Mouse (Mus musculus) cerebellum, adult 8-10 months (tissue): Measurements from ENCODE around the gene Tnrc6c.

Experiments
- DNase-seq: peaks from one replicate; pipeline ENCODE4 v3.0.0; 2022

The Tnrc6c gene

DNA sequence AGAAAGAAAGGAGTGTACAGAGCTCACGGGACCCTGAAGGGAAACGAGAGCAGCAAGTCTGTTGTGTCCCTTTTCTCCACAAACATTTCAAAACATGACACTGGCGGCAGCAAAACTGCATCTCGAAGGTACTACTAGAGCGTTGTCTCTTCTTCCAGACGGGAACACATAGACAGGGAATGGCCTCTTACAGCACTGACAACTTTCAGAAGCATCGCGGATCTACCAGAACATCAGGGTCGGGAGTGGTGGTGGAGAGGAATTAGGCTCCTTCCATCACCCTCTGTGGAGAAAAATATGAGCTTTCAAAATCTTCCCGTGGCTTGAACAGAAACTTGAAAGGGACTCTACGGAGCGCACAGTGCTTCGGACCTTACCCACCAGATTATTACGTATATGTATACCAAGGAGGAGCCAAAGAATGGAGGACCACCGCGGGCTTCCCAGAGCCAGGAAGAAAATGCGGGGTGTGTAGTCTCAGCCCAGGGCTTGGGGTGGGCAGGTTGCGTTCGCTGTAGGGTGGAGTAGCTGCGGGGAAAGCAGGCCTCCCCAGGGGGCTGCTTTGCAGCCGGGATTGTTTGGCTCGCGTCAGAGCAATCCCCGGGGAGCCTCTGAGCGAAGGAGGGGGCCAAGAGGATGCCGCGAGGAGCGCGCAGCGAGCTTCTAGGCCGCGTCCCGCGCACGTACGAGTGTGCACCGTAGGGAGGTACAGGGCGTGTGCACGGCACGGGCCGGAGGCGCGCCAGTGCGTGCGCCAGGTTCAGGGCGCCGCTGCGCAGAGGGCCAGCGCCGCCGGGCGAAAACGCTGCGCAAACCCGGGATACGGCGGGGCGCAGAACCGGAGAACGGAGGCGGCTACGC lies at the start of gene Tnrc6c:
TSS of gene Tnrc6c (plus strand) at position 799 of the 861 bp plus-strand sequence.
- DNase-seq = no peak

DNA sequence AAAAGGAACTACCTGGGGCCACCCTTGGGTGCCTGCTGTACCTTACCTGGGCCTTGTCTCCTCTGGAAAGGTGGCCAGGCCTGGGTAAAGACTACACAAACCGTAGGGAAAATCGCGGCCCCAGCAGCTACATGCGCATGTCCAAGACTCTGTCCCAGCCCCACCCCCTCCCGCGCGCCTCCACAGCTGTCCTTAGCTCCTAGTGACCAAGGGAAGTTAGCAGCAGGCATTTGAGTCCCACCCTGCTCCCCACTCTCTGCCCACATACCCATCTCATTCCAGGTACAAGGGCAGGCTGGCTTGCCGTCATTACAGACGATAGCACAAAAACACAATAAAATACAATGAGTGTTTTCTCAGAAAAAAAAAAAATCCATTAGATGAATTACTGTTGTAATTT lies 48.0 kb upstream of the Tnrc6c start:
- DNase-seq = no peak

DNA sequence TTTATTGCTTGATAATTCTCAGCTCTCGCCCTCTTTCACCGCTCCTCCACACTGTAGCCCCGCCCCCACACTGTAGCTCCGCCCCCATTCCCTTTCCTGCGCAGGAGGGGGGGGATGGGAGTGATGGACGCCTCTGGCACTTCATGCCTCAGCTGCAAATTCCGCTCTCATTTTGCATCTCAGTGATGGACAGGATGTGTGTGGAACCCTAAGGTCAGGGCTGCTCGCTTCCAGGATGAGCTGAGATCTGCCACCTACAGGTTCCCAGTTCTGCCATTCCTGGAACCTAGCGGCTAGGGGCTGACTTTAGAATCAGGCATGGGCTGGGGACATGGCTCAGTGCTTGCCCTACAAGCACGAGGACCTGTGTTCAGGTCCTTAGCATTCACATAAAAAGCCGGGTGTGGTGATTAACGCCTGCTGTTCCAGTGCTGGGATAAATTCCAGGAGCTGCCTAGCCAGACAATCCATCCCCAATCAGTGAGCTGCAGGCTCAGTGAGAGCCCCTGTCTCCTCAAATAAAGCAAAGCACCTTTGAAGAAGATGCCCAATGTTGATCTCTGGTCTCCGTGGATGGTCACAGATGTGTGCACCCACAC lies 47.4 kb upstream of the Tnrc6c start:
- no peak for DNase-seq

DNA sequence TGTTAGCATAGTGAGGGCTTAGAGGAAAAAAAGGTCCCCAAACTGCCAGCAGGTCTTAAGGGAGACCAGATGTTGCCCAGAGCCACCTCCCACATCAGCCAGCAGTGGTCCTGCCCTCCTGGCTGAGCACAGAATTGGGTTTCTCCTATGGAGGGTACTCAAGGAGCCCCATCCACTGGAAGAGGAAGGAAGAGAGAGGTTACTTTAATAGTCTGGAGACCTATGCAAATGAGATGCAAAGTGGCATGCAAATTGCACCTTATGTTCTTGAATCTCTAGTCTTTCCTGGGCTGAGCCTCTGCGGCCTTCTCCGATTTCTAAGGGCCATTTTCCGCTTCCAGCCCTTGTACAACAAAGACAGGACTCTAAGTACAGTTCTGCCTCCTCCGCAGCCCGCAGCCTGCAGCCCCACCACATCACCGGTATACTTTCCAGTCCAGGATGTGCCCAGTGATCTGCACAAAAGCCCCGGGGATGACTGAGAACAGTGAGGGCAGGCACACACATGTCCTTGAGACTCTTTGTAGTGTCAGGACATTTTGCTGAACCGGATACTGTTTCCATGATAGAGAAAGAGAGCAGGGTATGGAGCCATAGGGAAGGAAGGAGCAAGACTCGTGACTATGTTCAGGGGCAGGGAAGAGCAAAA lies 45.8 kb upstream of the Tnrc6c start:
- DNase-seq = no peak

DNA sequence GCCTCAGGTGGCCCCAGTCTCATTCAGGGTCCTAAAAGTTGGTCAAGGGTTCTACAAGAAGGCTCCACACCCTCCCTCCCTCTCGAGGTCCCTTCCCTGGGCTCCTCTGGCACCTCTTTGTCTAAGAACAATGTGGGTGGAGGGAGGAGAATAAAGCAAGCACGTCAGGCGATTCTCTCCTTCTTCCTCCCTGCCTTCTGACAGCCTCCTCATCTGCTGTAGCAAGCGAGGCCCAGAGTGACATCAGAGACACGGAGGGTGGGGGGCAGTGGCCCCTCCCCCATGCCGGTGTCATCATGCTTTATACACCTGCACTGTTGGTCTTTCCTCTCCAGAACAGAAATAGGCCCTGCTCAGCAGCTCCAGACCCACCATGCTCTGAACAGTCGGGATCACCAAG lies 45.1 kb upstream of the Tnrc6c start:
- no peak for DNase-seq

DNA sequence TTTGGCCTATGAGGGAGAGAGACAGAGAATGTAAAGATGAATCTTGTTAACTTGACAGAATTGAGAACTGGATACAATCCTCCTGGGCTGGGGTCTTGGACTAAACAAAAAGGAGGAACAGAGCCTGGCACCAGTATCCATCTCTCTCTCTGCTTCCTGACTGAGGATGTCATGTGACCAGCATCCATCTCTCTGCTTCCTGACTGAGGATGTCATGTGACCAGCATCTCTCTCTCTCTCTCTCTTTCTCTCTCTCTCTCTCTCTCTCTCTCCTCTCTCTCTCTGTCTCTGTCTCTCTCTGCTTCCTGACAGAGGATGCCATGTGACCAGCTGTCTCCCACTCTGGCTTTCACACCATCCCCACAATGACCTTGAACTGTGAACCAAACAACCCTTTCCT lies 43.5 kb upstream of the Tnrc6c start:
- no peak for DNase-seq

DNA sequence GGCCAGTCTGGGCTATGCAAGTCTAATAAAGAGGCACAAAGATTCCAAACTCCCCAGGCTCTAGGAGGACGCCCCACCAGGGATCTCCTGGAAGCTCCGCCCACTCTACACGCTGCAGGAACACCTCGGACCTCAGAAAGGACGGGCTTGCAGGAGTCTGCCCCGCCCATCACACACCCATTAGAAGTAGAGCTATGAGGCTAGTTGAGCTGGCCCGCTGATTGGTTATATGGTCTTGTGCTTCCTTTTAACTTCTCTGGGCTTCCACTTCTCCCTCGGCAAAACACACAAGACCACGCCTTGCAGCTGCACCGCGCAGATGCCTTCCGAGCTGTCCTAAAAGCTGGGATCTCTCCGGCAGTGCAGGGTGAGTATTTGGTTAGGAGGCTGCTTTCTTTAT lies 43.0 kb upstream of the Tnrc6c start:
- DNase-seq = no peak

DNA sequence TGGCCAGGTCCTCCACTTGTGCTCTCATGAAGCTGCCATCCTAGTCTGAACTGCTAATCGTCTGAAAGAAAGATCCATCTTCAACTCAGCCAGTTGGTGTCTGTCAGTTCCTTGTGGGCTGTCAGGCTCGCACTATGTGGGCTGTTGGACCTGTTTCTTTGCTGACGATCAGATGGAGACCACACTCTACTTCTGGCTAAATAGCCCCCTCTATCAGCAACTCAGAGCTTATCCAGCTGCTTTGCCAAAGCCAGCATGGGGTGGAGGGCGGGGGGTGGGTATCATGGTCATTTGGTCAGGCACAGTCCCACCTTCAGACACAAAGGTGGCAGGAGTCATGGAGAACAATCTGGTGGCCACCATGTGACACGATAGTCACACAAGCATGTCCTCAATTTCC lies 42.2 kb upstream of the Tnrc6c start:
- no peak for DNase-seq

DNA sequence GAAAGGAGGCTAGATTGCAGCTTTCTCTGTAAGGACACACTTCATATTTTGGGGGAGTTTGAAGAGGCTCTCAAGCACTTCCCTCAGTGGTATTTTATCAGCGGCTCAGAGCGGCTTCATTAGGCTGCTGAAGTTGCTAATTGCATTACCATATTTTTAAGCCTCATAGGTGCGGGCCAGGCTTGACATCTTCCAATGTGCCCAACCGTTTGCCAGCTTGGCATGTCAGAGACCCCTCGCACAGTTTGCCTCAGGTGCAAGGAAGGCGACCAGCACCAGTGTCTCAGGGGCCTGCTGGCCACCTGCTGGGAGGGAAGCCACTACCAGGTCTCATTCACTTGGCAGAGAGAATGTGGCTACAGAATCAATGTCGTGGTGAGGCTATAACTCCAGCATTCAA lies 41.2 kb upstream of the Tnrc6c start:
- no peak for DNase-seq

DNA sequence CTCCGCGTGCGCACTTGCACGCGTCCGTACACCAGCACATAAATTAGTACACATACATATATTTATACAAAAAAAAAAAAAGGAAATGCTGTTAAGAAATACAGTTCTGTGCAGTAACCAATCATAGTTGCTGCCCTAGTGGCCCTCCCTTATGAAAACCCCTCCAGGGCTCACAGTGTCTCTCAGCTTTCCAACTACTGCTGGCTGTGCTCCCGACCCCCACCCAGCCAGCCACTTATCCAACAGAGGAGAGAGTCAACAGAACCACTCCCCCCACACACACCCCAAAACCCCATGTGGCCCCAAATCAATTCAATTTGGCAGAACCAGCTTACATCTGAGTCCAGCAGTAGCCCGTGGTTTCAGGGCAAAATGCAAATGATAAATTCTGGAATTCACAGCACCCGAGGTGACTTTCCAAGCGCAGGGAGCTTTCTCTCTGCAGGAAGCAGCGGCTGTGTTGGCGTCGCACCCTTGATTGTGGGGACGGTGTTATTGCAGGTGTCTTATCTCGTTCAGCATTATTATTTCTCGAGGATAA lies 36.7 kb upstream of the Tnrc6c start:
- no peak for DNase-seq

DNA sequence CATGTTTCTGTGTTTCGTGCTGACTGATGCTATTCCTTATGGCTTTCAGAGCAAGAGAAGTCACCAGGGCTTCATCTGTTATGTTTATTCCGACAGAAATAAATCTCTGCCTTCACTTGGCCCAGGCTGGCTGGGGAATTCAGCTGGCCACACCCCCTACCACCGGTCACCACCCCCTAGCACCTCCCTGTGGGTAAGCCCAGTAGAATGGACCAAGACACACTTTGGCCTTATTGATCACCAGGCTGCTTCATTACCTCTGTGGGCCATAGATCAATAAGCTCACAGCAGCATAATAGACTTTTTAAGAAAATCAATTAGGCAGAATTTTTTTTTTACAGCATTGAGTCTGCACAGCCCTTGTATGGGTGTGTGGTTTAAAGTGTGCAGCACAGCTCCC lies 35.9 kb upstream of the Tnrc6c start:
- no peak for DNase-seq

DNA sequence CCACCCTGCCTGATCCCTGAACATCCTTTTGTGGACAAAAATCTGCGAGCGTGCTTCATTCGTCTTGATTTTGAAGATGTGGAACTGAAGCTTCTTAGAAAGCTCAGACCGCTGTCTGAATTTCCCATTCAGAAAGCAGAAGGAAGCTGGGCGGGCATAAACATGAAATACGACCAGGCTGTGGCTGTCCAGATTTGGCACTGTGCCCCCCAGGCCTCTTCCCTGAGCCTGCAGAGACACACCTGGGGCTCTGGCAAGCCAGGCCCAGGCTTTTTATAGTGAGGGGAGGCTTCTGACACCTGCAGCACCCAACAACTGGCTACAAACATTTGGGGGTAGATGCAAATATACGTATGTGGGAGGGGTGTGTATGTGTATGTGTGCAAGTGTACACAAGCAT lies 35.3 kb upstream of the Tnrc6c start:
- DNase-seq = no peak

DNA sequence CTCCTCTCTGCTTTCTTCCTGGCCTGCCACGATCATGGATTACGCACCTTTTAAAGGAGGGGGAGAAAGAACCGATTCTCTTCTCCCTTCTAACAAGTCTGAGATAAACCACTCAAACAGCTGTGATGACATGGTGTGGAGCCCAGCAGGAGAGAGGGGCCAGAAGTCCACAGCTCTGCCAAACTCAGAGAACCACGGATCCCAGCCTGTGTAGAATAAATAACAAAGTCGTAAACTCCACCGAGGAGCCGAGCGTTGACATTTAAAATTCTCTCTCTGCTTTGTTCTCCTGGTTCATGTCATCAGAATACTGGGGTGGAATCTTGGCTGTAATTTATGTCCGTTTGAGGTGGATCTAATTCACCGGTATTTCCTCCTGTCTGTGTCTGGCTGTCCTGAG lies 34.5 kb upstream of the Tnrc6c start:
- DNase-seq = no peak

DNA sequence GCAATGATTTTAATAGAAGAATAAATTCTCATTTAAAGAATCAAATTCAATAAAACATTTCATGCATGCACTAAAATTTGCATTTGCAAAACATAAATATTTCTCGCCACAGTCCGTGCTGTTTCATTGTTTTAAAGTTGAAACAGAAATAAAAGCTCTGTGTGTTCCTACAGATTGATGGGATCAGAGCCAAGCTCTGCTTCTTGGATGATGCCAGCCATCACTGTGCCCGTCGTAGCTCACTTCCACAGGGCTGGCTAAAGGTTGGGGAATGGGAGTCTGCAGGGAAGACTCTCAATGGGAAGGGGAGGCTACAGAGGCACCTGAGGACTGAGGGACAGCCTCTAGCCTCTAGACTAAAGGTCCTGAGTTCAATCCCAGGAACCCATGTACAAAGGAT lies 28.9 kb upstream of the Tnrc6c start:
- peak; percentile 33 for DNase-seq

DNA sequence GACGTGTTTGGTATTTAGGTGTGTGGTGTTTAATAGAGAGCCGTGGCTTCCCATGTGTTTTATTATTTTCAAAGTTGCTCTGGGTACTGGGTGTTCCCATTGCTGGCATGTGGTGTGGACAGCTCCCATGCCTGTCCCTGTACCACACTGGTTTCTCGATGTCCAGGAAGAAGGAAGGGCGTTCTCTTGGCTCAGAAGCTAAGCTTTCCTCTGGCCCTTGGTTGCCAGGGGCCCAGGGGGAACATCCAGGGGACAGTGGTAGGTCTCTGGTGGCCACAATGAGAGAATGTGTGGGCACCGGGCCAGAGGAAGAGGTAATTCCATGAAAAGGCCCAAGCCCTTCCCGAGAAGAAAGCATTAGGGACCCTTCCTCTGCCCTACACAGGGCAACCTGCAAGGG lies 27.5 kb upstream of the Tnrc6c start:
- DNase-seq = peak; percentile 54

DNA sequence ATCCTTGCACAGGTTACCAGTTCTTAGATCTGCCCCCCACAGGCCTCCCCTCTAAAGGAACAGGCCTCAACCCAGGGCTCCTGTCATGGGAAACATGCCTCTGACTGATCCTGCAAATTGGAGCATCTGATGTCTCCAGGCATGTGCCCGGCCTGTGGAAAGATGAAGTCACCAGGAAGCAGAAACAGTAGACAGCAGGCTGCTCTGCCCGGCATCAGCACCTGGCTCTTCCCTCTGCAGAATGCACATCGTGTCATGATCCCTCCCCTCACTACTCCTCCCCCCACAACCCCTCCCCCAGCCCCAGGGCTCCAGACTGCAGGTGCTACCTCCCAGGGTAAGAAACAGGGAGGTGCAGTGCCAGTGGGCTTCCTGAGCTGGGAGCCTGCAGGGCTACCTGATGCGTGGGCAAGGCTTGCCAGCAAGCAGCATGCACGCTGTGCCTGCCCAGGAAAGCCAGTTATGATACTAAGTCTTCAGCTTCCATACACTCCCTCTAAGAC lies 27.0 kb upstream of the Tnrc6c start:
- DNase-seq = peak; percentile 63

DNA sequence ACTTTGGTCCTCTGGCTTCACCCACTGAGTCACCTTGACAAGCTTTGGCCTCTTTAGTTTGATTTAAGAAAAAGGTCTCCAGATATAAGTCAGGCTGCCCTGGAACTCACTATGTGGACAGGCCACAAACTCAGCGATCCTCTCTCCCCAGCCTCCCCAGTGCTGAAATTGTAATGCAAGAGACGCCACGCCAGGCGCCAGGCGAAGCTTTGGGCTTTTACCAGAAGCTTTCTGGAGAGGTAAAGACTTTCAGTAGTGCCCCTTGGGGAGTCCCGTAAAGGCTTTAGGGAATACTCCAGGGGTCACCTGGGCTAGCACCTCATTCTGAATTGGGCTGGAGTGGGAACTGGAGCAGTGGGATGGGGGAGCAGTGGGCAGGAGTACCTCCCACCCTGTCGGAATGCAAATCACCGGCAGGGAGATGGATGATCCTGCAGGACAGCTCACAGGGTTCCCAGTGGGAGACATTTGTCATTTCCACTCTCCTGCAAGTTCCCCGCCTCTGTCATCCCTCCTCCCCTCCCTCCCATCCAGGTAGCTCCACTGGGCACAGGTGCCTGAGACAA lies 26.3 kb upstream of the Tnrc6c start:
- DNase-seq = no peak

DNA sequence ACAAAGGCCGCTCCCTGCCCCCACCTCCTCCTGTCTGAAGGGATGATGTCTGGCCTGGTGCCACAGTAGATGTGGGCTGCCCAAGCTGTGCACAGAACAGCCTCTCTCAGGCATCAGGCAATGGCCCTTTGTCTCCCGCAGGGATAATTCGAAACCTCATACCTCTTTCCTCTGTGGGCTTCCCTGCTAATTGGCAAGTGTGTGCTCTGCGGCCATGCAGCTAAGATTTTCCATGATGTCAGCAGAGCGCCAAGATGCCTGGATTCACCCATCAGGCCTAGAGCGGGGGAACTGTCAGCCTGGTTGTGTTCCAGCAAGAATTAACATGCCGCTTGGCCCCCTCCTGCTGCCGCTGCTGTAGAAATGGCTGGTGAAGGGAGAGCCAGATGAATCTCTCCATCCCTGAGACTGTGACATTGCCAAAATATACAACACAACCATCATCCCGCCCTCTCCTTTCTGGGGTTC lies 25.7 kb upstream of the Tnrc6c start:
- DNase-seq = peak; percentile 88

DNA sequence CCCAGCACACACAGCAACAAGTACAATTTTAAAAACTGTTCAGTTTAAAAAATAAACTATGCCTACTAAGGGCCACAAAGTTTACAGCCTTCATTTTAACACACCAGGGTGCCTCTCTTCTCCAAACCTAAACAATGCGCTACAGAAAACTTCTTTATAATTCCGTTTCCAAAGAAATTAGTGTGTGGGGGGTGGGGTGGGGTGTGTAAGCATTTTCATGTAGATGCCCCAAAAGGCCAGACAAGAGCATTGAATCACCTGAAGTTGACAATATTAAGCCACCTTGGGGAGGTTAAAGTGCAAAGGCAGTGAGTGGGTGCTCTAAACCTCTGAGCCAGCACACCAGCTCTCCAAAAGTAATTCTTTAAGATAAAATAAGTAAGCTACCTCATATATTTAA lies 24.2 kb upstream of the Tnrc6c start:
- no peak for DNase-seq

DNA sequence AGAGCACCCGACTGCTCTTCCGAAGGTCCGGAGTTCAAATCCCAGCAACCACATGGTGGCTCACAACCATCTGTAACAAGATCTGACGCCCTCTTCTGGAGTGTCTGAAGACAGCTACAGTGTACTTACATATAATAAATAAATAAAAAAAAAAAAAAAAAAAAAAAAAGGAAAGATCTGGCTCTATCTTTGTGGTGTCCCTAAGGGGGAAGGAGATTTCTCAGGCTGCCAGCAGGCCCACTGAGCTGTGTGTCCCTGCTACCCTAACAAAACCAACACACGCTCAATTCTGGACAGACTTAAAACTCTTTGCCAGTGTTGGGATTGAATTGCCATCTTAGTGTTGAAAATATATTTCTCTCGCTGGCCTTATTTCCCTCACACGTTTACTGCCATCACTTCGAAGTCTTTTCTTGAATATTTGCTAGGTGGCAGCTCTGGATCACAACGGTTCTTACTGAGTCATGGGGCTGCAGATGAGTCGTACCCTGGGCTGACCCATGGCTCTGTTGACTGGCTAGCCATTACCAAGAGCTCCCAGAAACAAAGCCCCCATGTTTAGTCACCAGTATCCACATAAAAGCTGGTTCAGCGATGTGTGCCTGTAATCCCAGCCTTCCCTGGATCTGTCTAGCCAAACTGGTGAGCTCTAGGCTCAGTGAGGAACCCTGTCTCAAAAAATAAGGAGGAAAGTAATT lies 23.1 kb upstream of the Tnrc6c start:
- DNase-seq = no peak

DNA sequence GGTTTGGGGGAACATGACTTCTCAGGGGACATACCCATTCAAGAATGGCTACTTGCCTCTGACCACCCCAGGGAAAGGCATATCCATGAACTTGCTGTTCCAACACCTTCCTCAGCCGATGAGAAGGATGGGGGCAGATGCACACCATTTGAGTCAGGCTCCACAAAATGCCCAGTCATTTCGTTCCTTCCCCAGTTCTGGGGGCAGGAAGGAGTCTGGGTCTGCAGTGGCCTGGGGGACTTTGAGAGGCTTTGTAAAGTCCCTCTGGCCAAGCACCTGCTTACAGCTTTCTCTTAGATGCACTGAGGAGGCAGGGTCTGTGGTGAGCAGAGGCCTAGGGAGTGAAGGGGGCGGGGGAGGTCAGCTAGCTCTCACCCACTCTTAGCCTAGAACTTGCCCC lies 20.8 kb upstream of the Tnrc6c start:
- DNase-seq = no peak

DNA sequence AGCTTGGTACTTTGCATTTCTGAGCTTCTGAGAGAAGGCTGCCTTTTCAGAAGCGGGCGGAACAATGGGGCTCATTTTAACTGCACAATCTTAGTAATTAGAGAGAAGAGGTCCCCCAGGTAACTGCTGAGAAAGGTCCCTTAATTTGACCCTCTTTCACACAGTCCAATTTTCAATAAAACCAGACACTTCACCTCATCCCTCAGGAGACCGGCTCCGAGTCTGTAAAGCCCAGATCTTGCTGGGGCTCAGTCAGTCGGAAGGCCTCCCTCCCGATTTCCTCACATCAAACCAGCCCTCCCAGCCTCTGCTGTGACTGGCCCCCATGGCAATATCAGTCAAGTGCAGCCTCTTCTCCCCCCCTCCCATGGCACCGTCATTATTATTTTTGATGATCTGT lies 15.7 kb upstream of the Tnrc6c start:
- no peak for DNase-seq

DNA sequence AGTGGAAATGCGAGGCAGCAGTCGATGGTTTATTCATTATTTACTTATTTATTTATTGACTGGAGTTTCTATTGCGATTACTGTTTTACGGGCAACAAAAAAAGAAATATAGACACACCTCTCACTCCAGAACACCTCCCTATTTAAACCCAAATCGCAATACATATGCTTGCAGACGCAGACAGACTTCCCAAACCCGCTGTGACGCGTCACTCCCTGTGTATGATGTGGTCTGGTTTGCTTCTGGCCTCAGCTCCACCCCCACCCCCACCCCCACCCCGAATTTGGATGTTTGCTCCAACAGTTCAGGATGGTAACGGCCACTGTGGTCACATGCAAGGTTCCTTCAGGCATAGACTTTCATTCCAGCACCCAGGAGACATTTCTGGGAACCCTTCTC lies 15.3 kb upstream of the Tnrc6c start:
- no peak for DNase-seq
